Mouse (Mus musculus) right cerebral cortex, postnatal 14 days (tissue): ENCODE measurements around the gene Olfr543.
"Not testable (repeated sequence)": the region's sequence is repeated elsewhere in the genome, so short reads cannot be mapped to it uniquely, and the experiment has no call there.

ENCODE experiments used
- DNase-seq: peaks from one replicate; pipeline ENCODE4 v3.0.0; 2022

Gene Olfr543

GRCm38 (mm10) chr7:102481579-102481978 lies at the start of gene Olfr543:
Gene Olfr543 (minus strand): TSS chr7:102481679.
- DNase-seq, result no peak

- no peak for DNase-seq
Observed at GRCm38 (mm10) chr7:102529052-102529451, 47.6 kb upstream of the Olfr543 start.

- DNase-seq, result no peak
Observed at GRCm38 (mm10) chr7:102517051-102517335, 35.5 kb upstream of the Olfr543 start.

- no peak for DNase-seq
Observed at GRCm38 (mm10) chr7:102516261-102517050, 35.0 kb upstream of the Olfr543 start.

- DNase-seq, result no peak
Observed at GRCm38 (mm10) chr7:102514144-102514543, 32.7 kb upstream of the Olfr543 start.

GRCm38 (mm10) chr7:102512814-102513435 lies 31.4 kb upstream of the Olfr543 start:
- peak; percentile 95 for DNase-seq

- DNase-seq, result no peak
Observed at GRCm38 (mm10) chr7:102511927-102512326, 30.4 kb upstream of the Olfr543 start.

- DNase-seq, result no peak
Observed at GRCm38 (mm10) chr7:102509726-102510125, 28.2 kb upstream of the Olfr543 start.

GRCm38 (mm10) chr7:102508666-102509065 lies 27.2 kb upstream of the Olfr543 start:
- DNase-seq, result no peak

- DNase-seq, result no peak
Observed at GRCm38 (mm10) chr7:102508066-102508465, 26.6 kb upstream of the Olfr543 start.

GRCm38 (mm10) chr7:102506848-102507247 lies 25.4 kb upstream of the Olfr543 start:
- DNase-seq, result peak; percentile 72

GRCm38 (mm10) chr7:102501986-102502385 lies 20.5 kb upstream of the Olfr543 start:
- no peak for DNase-seq

GRCm38 (mm10) chr7:102499473-102499872 lies 18.0 kb upstream of the Olfr543 start, which contains the start of gene Olfr545:
Gene Olfr545 (minus strand): TSS chr7:102499573.
- DNase-seq, result no peak

- not testable (repeated sequence) for DNase-seq
Observed at GRCm38 (mm10) chr7:102494416-102494815, 12.9 kb upstream of the Olfr543 start.

GRCm38 (mm10) chr7:102488161-102488560 lies 6.7 kb upstream of the Olfr543 start, which contains the start of gene Olfr544:
Gene Olfr544 (minus strand): TSS chr7:102488313.
- DNase-seq, result no peak

GRCm38 (mm10) chr7:102486105-102486504 lies 4.6 kb upstream of the Olfr543 start:
- DNase-seq, result no peak

- DNase-seq, result not testable (repeated sequence)
Observed at GRCm38 (mm10) chr7:102484766-102485165, 3.3 kb upstream of the Olfr543 start.

GRCm38 (mm10) chr7:102483665-102484064 lies 2.2 kb upstream of the Olfr543 start:
- DNase-seq, result no peak

GRCm38 (mm10) chr7:102480821-102481220 lies 658 bp downstream of the Olfr543 start:
- DNase-seq, result no peak

GRCm38 (mm10) chr7:102479368-102480078 lies 2.0 kb downstream of the Olfr543 start:
- DNase-seq, result no peak

GRCm38 (mm10) chr7:102478926-102479325 lies 2.6 kb downstream of the Olfr543 start:
- DNase-seq, result no peak

- no peak for DNase-seq
Observed at GRCm38 (mm10) chr7:102478425-102478824, 3.1 kb downstream of the Olfr543 start.

- no peak for DNase-seq
Observed at GRCm38 (mm10) chr7:102477377-102477776, 4.1 kb downstream of the Olfr543 start.

- DNase-seq, result no peak
Observed at GRCm38 (mm10) chr7:102476601-102477000, 4.9 kb downstream of the Olfr543 start.
